Mouse (Mus musculus) layer of hippocampus, adult 9-11 months (tissue): ENCODE data around the gene Dmrt2.
A peak's percentile ranks its signal among the peaks of the same experiment; 100 is the strongest.

ENCODE experiments used
- DNase-seq: peaks from one replicate; pipeline ENCODE4 v3.0.0; 2022

The Dmrt2 gene

GRCm38 (mm10) chr19:25672101-25672950 lies at the start of gene Dmrt2:
Dmrt2 (plus strand) TSS chr19:25672411.
- peak; percentile 15 for DNase-seq

DNA sequence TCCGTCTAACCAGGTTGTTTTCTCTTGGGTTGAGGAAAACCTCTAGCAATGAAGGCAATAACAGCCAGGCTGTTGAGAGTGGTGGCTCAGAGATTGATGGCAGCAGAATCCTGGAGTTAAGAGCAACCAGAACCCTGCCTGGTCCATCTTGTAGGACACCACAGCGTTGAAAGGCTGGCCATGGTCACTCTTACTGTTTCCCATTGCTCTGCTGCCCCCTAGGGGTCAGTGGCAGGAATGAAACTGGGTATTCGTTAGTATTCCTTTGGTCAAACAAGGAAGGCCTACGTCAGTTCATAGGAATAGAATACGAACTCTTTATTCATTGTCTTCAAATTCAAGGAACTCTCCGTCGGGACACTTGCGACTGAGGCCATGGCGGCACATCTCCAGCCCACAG lies 43.7 kb upstream of the Dmrt2 start:
- DNase-seq = peak; percentile 15

- no peak for DNase-seq
Measured at GRCm38 (mm10) chr19:25635119-25635518, 37.1 kb upstream of the Dmrt2 start.

DNA sequence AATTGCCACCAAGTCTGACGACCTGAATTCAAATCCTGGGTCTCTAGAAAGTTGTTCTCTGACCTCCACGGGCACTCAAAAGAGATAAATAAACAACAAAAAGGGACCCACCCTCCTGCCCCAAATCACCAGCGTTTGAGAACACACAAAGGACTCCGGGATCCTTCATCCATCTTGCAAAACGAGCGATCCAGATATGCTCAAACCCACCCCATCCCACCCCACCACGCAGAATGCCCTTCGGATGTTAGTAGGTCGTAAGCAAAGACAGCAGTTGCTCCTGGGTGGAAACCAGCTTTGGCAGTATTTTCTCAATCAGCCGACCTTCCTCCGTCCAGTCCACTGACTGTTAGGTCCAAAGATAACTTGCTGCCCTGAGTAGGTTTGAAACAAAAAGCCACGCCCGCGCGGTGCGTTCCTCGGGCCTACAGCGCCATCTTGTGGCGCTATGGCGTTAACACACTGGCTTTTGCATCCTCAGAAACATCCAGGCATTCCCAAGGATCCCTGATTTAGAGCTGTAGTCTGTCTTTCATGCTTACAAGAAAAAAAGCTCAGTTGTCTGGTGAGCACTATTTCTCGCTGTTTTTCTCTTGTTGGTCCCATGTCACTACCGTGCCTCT lies 36.5 kb upstream of the Dmrt2 start:
- peak; percentile 15 for DNase-seq

DNA sequence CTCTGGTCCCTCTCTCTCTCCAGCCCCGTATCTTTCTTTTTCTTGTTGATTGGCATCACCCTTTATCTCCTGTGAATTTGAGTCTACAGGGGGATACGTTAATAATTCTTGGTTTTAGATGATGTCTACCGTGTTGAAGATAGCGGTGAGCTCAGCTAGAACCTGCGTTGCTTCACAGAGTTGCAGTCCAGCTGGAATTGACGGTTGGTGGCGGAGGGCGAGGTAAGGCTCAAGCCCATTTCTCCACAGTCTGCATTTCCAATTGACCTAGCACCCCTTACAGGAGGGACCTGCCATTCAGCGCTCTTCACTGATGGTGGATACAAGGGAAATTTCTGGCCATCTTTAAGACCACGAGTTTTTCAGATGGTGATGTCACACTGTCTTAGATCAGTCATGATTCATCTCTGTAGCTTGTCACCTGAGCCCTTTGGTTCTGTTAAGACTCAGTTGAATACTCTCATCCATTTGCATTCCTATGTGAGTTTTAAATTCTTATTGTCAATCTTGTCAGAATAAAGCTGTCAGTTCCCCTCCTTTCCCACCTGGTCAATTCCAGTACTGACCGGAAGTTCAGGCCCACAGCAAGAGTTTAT lies 33.3 kb upstream of the Dmrt2 start:
- no peak for DNase-seq

GRCm38 (mm10) chr19:25641786-25642185 lies 30.4 kb upstream of the Dmrt2 start:
- no peak for DNase-seq

GRCm38 (mm10) chr19:25647136-25647535 lies 25.1 kb upstream of the Dmrt2 start:
- no peak for DNase-seq

DNA sequence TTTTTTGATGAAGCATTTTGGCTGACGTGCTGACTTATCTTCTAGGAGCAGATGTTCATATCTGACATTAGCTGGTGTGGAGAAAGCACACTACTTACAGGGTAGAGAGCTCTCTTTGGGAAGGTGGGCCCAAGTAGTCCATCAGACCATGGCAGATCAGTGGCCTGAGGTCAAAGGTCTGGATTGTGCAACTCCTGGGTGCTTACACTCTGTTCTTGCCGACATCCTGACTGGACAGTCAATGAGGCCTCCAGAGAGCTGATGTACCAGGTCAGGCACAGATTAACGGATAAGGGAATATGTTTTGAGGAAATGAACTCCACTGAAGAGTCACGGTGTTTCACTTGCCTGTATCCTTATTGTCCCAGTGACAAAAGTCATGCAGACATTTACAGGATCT lies 23.5 kb upstream of the Dmrt2 start:
- no peak for DNase-seq

- DNase-seq = no peak
Measured at GRCm38 (mm10) chr19:25650474-25650873, 21.7 kb upstream of the Dmrt2 start.

GRCm38 (mm10) chr19:25652560-25652959 lies 19.7 kb upstream of the Dmrt2 start:
- peak; percentile 4 for DNase-seq

DNA sequence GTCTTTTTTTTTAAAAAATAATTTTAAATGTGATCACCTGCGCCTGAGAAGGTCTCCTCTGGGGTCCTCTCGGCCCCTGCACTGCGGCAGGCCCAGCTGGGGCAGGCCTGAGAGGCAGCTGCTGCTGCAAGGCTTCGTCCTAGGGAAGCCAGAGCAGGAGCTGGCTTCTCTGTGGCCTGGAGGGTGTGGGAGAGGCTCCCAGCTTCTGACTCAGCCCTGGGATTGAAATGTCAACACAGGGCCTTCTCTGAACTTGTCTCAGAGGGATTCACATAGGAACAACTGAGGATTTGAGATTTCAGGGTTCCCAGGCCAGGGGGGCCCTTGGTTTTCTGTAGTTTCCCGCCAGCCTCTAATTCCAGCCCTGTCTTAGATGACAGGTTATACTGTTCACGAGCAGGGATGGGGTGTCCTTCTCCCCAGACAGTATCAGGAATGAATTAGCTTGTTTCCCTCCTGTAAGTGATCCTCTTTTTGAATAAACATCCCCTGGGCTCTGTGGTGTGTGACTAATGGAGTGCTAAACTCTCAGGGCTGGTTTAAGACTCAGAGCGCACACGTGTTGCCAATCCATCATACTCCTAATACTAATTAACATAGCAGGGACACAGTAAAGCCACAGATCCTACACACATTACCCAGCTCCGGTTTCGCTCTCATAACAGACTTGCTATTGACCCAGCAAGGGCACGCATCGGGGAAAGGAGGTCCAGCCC lies 18.0 kb upstream of the Dmrt2 start:
- no peak for DNase-seq

- DNase-seq = no peak
Measured at GRCm38 (mm10) chr19:25665486-25666339, 6.5 kb upstream of the Dmrt2 start.

DNA sequence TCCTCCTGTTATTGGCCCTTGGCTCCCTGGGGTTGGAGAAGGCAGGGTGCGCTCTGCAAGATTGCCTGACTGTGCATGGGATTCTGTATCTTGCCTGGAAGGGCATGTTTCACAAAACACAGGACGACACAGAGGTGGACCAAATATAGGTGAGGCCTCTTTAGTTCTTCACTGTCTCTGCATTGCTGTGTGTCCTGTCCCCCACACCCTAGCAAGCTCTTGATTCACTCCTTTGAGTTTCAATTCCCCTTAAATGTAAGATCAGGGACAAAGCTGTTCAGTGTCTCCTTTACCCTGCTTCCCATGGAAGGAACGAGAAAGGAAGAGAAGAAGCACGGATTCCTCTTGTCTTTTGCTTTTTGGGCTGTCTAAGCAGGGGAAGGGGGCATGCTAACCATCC lies 4.4 kb upstream of the Dmrt2 start:
- DNase-seq = no peak

GRCm38 (mm10) chr19:25669593-25670248 lies 2.5 kb upstream of the Dmrt2 start:
- no peak for DNase-seq

DNA sequence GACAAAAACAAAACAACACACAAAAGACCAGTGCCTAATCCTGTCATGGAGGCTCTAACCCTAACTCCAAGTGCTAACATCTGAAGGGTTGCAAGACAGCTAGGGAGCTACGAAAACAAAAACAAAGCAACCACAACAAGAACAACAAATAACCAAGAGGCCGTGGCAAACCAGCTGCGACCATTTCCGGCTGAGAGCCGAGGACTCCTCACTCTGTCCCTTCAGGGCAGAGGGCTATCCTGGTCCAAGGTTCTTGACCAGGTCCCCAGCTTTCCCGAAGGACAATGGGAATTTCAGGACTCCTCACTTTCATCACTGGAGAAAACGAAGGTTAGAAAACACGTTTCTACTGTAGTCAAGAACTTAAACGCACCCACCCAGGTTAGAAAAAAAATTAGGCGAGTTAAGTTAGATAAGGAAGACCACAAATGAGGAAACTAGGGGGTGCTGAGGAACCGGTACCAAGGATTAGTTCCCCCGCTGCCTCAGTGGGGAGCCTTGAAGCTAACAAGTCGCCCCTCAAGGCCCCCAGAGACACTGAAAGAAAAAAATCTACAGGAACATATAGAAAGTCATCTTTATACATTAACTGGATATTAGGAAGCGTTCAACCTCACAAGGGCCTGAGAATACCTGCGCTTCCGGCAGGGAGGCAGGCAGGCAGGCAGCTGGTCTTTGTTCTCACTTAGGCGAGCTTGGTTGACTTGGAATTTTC lies 1.5 kb upstream of the Dmrt2 start:
- no peak for DNase-seq

GRCm38 (mm10) chr19:25671681-25672080 lies 530 bp upstream of the Dmrt2 start:
- no peak for DNase-seq

DNA sequence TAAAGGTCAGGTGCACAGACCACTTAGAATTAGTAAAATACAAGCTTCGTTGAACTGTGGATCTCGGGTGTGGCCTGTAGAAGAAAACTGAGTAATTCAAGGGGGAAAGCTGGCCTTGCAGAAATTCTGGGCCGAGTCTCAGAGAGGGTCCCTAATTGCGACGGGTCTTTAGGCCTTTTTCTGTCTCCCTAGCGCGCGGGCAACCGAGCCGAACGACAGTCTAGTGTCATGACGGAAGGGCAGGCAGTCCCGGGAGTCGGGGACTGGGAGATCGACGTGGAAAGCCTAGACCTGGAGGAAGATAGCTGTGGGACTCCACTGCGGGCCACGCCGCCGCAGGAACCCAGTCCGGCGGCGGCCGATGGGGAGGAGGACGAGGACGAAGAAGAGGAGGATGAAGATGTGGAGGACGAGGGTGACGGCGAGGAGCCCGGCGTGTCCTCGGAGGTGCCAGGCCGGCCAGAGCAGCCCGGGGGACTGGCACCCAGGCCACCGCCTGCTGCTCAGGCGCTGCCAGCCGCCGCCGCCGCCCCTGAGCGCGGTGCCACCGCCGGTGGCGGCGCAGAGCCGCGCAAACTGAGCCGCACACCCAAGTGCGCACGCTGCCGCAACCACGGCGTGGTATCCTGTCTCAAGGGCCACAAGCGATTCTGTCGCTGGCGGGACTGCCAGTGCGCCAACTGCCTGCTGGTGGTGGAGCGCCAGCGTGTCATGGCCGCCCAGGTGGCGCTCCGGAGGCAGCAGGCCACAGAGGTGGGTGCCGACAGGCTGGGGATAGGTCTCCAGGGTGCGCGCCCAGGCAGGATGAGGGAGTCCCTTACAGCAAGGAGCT lies 1.2 kb downstream of the Dmrt2 start:
- no peak for DNase-seq

DNA sequence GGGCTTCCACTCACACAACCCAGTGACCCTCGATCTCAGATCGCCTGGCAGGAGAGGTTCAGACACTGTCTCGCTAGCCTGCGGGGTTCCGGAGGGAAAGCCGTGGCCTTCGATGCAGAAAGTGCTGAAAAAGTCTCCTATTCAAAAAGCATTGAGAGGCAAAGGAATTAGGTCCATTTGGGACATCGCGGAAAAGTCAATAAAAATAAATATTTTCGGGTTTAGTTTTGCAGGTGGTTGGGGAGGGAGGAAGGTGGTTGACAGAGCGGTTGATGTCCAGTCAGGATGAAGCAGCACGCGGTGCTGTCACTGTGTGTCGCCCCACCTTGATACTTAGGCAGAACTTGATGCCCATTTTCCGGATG lies 1.8 kb downstream of the Dmrt2 start:
- DNase-seq = no peak

GRCm38 (mm10) chr19:25674744-25675143 lies 2.5 kb downstream of the Dmrt2 start:
- no peak for DNase-seq

GRCm38 (mm10) chr19:25675866-25676440 lies 3.7 kb downstream of the Dmrt2 start:
- DNase-seq = no peak
